Mouse (Mus musculus) left cerebral cortex, adult 2 months (tissue): ENCODE measurements around the gene Sprtn. TPM values are rescaled to one million over a fixed set of nuclear protein-coding genes. Genes with fewer than 3 reads are reported as not detected.

Experiments used
- DNase-seq, 2 experiments: peaks; one replicate each; pipeline ENCODE4 v3.0.0; 2021 to 2022; ENCODE audit warnings: low spot score in 2 of 2, mixed read lengths in 1 of 2; ENCODE audit errors: extremely low spot score in 1 of 2
- H3K27ac ChIP-seq: fragments of 200-600 bp; 2 replicates; pipeline ENCODE4 v1.8.1; 2022
- H3K4me3 ChIP-seq: fragments of 200-600 bp; 2 replicates; pipeline ENCODE4 v1.8.1; 2022
- CTCF ChIP-seq: fragments of 200-600 bp; IDR thresholded peaks from 2 replicates; pipeline ENCODE4 v1.8.1; 2022; ENCODE audit warnings: antibody characterized with exemption, mild to moderate bottlenecking, moderate library complexity
- intact Hi-C: fragments of 180-260 bp; cut with DNase I; formaldehyde crosslinking; loops from one replicate; pipeline ENCODE4 v1.15.1; 2025
- total RNA-seq, 2 experiments: library from RNA; stranded (reverse); gene quantifications; 2 replicates each; pipeline ENCODE4 v1.2.3; 2021

The Sprtn gene
- total RNA-seq, 2 experiments from 2014 or later, result 13.8 to 15.5 TPM

DNA sequence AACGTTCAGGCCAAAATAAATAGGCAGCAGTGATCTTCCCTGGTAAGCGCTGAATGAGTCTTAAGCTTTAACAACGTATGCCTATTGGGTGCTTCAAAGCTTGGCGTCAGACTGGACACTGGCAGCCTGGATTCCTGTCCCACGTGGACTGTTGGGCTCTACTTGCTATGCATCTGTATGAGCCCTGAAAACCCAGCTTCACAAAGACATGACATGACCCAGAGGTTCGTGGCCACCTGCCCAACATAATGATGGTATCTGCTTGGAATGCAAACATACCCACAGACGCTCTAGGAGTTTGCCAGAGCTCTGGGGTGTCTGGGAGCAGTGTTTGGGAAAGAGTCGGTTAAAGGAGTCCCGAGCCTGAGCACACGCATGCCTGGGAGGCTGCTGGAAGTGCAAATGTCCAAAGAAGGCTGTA is 28.7 kb downstream of the Sprtn start:
- TF ChIP-seq CTCF, result no peak
- no peak overlapping the region for H3K27ac ChIP-seq
- DNase-seq, result no peak
- H3K4me3 ChIP-seq, result no peak overlapping the region
- intact Hi-C loops, result no loop called here

- no peak for TF ChIP-seq CTCF
- DNase-seq, result no peak
- intact Hi-C loops, result no loop called here
- Histone ChIP-seq H3K27ac (no peak overlapping the region), H3K4me3 (no peak overlapping the region)
These were observed 31.3 kb downstream of the Sprtn start for GRCm38 (mm10) chr8:124929006-124929405.

DNA sequence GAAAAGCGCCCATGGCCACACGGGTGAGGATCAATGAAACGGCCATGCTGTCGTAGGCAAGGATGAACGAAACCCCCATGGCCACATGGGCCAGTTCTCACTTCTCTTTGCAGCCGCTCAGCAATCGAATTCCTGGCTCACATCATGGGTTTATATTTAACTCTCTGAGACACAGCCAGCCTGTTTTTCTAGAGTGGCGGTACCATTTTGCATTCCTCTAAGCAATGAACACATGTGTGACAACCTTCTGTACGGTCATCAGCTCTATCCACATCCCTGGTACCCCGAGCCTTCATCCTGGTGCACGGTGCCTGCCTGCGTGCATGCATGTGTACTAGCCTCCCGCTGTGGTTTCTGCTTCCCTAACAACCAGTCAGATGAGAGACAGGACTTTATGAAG is 32.4 kb downstream of the Sprtn start:
- Histone ChIP-seq H3K27ac (no peak overlapping the region), H3K4me3 (no peak overlapping the region)
- no peak for DNase-seq
- no peak for TF ChIP-seq CTCF
- intact Hi-C loops, result no loop called here

DNA sequence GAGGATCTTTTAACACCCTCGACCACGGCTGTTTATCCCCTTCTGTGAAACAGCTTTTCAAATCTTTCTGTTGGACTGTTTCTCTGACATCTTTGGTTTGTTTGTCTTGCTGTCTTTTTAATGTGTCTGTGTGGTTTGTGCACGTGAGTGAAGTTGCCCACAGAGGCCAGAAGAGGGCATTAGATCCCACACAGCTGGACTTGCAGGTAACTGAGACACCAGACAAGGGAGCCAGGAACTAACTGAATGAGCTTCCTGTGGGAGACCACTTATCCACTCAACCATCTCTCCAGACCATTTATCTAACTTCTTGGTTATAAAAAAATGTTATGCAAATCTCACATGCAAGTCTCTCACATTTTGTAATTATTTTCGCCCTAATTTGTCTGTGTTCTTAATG is 33.0 kb downstream of the Sprtn start:
- peak; percentile 15 for TF ChIP-seq CTCF
- no peak overlapping the region for H3K4me3 ChIP-seq
- intact Hi-C loops, result no loop called here

GRCm38 (mm10) chr8:124932435-124932834 is 34.7 kb downstream of the Sprtn start:
- no peak overlapping the region for H3K27ac ChIP-seq
- intact Hi-C loops, result no loop called here
- no peak for DNase-seq
- H3K4me3 ChIP-seq, result no peak overlapping the region
- TF ChIP-seq CTCF, result no peak

More for the DNA sequence above, 33.0 kb downstream of the Sprtn start:
- H3K27ac ChIP-seq, result no peak overlapping the region
- no peak for DNase-seq

- no peak for TF ChIP-seq CTCF
- no peak for DNase-seq
- intact Hi-C loops, result no loop called here
- Histone ChIP-seq H3K27ac (no peak overlapping the region), H3K4me3 (no peak overlapping the region)
These were observed 37.4 kb downstream of the Sprtn start for GRCm38 (mm10) chr8:124935116-124935515.

DNA sequence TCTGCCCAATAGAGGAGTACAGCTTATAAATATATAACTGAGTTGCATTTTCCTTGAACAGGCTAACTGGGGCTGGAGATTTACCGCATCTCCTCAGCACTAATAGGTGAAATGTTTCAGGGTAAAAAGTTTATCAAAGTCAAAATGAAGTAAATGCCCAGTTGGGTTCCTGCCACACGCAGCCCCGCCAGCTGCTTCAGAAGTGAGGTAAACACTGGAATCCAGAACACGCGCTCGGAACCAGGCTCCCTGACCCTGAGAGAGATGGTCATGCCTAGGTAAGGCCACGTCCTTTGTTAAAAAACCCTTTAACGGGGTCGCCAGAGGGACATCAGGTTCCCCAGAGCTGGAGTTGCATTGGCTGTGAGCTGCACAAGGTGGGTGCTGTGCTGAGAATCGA is 39.0 kb downstream of the Sprtn start:
- Histone ChIP-seq H3K4me3 (no peak overlapping the region), H3K27ac (no peak overlapping the region)
- TF ChIP-seq CTCF, result no peak
- DNase-seq, result no peak
- intact Hi-C loops, result no loop called here

DNA sequence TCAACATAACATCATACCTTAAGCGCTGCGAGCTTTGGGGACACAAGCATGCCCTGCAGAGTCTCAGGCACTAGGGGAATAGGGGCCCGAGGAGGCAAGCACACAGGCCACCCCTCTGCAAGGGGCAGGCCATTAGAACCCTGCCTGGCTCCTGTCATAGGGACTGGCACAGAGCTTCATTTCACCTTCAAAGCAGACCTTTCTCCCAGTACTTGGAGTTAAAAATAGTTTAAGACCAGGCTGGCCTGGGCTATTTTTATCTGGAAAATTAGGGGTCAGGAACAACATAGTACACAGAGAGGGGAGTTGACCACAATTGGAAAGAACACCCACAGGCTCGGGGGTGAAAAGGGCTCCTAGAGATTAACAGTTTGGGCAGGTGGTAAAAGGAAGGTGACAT is 39.6 kb downstream of the Sprtn start:
- Histone ChIP-seq H3K27ac (no peak overlapping the region), H3K4me3 (no peak overlapping the region)
- TF ChIP-seq CTCF, result no peak
- no peak for DNase-seq
- intact Hi-C loops, result no loop called here

GRCm38 (mm10) chr8:124943801-124944200 is 46.1 kb downstream of the Sprtn start:
- Histone ChIP-seq H3K27ac (no peak overlapping the region), H3K4me3 (no peak overlapping the region)
- TF ChIP-seq CTCF, result no peak
- DNase-seq, result no peak
- intact Hi-C loops, result no loop called here

GRCm38 (mm10) chr8:124944406-124944805 is 46.7 kb downstream of the Sprtn start:
- Histone ChIP-seq H3K27ac (no peak overlapping the region), H3K4me3 (no peak overlapping the region)
- intact Hi-C loops, result no loop called here
- TF ChIP-seq CTCF, result no peak
- DNase-seq, result no peak

DNA sequence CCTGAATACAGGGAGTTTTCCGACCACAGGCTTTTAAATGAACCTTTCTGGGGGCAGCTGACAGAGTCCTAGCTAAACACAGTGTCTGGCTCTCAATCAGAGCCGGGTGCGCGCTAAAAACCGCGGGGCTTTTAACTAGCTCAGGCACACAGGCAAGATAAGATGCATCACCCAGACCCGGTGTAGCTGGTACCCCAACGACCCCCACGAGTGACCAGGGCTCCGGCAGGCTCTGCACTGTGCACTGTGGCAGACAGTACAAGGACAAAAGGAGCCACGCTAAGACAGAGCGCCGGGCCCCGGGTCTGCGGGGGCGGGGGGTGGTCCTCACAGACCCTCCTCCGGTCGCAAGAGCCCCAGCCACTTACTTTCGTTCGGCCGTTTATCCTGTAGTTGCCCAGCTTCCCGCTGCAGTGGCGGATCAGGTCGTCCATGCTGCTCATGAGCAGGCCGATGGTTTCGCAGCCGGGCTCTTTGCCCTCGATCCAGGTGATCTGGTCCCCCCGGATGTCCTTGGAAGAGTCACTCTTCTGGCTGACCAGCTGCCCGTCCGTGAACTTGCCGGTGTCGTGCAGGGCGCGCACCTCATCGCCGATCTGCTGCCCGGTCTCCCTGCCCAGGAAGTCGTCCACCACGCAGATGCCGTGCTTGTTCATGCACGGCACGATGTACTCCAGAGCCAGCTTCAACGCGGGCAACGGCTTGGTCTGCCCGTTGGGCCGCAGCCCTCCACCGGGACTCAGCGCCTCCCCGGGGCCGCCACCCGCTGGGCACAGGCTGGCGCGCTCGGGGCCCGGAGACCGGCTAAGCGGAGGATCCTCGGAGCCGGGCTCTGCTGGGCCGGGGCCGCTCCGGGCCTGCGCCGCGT is 50.4 kb downstream of the Sprtn start:
- DNase-seq, result peak; percentile 43 to 51
- intact Hi-C loops, result loop anchor here (1.0 to 5.0 kb wide), 4 partner anchors 51 to 926 kb away; partner anchors contain the start of genes Exoc8, Sprtn, Taf5l and Tsnax
- Histone ChIP-seq H3K4me3 (peak overlapping the region; percentile 89), H3K27ac (peak overlapping the region; percentile 86)
- no peak for TF ChIP-seq CTCF

- intact Hi-C loops, result loop anchor here (1.0 to 5.0 kb wide), 4 partner anchors 52 to 926 kb away; partner anchors contain the start of genes Exoc8, Sprtn, Taf5l and Tsnax
- TF ChIP-seq CTCF, result no peak
- DNase-seq, result peak in 1 of 2 experiments; percentile 49
- Histone ChIP-seq H3K27ac (peak overlapping the region; percentile 80), H3K4me3 (peak overlapping the region; percentile 89)
These were observed 51.0 kb downstream of the Sprtn start for GRCm38 (mm10) chr8:124948733-124949111.
